Mouse (Mus musculus) cerebellum, postnatal 14 days (tissue): Measurements from ENCODE around the gene Abca1.
A peak's percentile ranks its signal among the peaks of the same experiment; 100 is the strongest.

Experiments used
- DNase-seq, 2 experiments: peaks; one replicate each; pipeline ENCODE4 v3.0.0; 2021; ENCODE audit warnings: mixed read lengths in 2 of 2

The Abca1 gene

GRCm38 (mm10) chr4:53148817-53149216, 10.9 kb downstream of the Abca1 start:
- DNase-seq = no peak

GRCm38 (mm10) chr4:53147454-53147853, 12.2 kb downstream of the Abca1 start:
- no peak for DNase-seq

- DNase-seq = no peak
Measured at GRCm38 (mm10) chr4:53147046-53147445, 12.6 kb downstream of the Abca1 start.

- DNase-seq = no peak
Measured at GRCm38 (mm10) chr4:53146227-53146949, 13.3 kb downstream of the Abca1 start.

GRCm38 (mm10) chr4:53145434-53146168, 14.1 kb downstream of the Abca1 start:
- no peak for DNase-seq

- peak; percentile 59 to 70 for DNase-seq
Measured at GRCm38 (mm10) chr4:53144571-53144970, 15.1 kb downstream of the Abca1 start.

DNA sequence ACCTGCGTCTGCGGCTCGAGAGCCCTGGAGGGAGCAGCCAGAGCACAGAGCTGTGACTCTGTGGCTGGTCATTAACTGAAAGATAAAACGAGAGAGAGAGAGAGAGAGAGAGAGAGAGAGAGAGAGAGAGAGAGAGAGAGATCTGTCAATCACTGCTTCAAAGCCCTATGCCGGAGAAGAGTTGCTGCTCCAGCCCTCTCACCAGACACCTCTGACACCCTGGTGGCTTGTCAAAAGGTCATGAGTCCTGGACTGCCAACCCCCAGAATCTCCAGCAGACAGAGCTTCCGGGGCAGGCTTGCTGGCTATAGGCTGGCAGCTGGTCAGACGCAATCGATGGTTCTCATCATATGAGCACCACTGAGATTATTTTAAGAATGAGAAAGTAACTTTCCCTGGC, 15.7 kb downstream of the Abca1 start:
- DNase-seq = no peak

DNA sequence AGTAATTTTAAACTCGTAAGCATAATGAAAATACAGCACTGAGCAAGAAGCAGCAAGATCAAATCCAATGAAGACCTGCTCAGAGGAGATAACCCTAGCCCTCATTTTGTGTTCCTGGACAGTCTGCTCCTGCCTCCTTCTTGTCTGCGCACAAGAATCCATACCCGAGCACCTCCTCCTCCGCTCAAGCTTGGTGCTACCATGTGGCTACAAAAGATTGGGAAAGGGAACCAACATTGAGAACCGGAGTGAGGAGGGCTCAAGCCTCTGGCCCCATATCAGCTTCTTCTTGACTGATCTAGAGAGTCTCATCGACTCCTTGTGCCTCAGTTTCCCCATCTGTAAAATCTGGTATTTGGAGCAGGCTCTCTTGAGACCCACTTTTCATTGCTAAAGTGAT, 19.0 kb downstream of the Abca1 start:
- DNase-seq = no peak

- no peak for DNase-seq
Measured at GRCm38 (mm10) chr4:53139495-53139894, 20.2 kb downstream of the Abca1 start.

DNA sequence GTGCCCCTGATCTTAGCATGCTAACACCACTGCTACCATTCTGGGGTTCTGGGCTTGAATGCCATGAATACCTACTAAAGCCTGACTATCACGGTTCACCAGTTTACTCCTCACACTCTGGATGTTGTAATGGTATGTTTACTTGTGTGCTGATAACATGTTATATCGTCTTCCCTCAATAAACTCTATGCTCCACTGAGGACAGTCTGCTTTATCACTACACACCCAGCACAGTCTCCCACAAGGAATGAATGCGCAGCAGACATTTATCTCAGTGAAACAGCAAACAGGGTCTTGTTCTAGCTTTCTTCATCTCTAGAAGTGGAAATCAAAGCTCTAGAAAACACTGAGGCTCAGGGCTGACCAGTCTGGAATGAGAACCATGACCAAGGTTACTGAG, 20.7 kb downstream of the Abca1 start:
- no peak for DNase-seq

- DNase-seq = no peak
Measured at GRCm38 (mm10) chr4:53137087-53137486, 22.6 kb downstream of the Abca1 start.

- no peak for DNase-seq
Measured at GRCm38 (mm10) chr4:53134816-53135215, 24.9 kb downstream of the Abca1 start.

- no peak for DNase-seq
Measured at GRCm38 (mm10) chr4:53133995-53134394, 25.7 kb downstream of the Abca1 start.

GRCm38 (mm10) chr4:53131538-53131937, 28.2 kb downstream of the Abca1 start:
- no peak for DNase-seq

- no peak for DNase-seq
Measured at GRCm38 (mm10) chr4:53130622-53131517, 28.8 kb downstream of the Abca1 start.

GRCm38 (mm10) chr4:53129716-53130301, 29.9 kb downstream of the Abca1 start:
- DNase-seq = no peak

DNA sequence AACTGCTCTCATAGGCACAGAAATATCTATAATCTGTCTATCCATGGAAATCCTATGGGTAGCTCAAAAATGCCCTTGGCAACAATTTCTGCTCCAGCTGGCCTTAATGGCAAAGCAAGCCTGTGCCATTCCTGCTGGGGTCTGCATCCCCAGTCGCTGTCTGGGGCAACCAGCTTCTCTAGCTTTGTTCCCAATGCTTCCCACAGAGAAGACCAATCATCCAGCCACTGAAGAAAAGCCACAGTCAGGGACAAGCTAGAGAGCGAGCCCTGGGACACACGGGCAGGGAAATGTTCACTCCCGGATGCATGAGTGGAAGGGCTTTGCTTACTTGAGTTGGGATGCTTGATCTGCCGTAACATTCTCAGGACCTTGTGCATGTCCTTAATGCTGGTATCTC, 32.4 kb downstream of the Abca1 start:
- DNase-seq = no peak

GRCm38 (mm10) chr4:53126794-53127193, 32.9 kb downstream of the Abca1 start:
- DNase-seq = no peak

GRCm38 (mm10) chr4:53124837-53125490, 34.7 kb downstream of the Abca1 start:
- DNase-seq = no peak

DNA sequence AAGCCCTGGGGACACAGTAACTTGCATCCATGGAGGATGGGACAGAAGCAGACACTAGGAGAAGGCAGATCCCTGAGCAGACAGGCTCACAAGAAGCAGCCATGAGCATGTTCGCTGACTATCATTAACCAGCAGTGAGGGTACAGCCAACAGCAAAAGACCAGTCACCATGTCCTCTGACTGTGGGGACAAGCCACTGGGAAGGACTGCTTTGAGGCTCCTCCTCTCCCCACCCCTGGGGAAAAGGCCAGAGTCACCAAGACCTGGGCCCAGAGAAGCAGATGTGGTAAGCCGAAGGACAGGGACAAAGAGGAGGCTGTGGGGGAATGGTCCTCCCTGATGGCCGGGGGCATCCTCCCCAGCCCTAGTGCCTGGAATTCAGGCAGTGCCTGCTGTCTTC, 37.4 kb downstream of the Abca1 start:
- no peak for DNase-seq

- peak in 1 of 2 experiments; percentile 30 for DNase-seq
Measured at GRCm38 (mm10) chr4:53121516-53122227, 38.0 kb downstream of the Abca1 start.

- no peak for DNase-seq
Measured at GRCm38 (mm10) chr4:53121084-53121483, 38.6 kb downstream of the Abca1 start.
